9 mouse cellular contexts compared by ENCODE assay signal in the genomic region with DNA sequence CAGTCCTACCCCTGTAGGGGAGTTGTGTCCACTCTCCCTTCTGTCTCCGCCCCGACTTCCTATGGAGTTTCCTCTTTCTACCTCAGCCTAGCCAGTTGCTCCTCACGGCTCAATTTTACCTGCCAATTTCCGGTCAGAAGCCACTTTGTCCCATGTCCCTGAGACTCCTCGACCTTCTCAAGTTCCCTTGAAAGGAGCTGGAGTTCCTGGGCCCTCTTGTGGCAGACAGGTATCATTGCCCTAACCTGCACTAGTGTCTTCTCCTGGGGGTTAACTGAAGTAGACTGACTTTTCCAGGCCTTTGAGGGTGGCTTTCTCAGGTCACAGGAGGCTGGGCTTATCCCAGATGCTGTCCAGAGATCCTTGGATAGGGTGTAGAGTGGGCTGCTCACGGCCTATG.
DNase-seq lines count a peak whose midpoint lies in the region; ATAC-seq and TF ChIP-seq lines count a peak whose summit lies in the region.
"Had no signal": no experiment of that assay in that cellular context is flagged by ENCODE, and none has a peak within 500 bp of the region (broad histone marks: within the 10 kb centered on the region; RNA-seq: fewer than 3 reads in every experiment).

No protein-coding gene starts in this region.

- no peaks in the 10 kb centered on the region for H3K4me1 ChIP-seq in midbrain, embryonic 14.5 days (ENCODE audit: control insufficient read depth, insufficient read depth, low read length)
- H3K4me1 ChIP-seq in midbrain, embryonic 13.5 days (replicated peaks) = no peaks in the 10 kb centered on the region
- no peaks in the 10 kb centered on the region for H3K4me1 ChIP-seq in embryonic fibroblast, embryonic 13.5 days (ENCODE audit: control insufficient read depth, insufficient read depth, low read length)

- no peak overlapping the region for H3K4me2 ChIP-seq in midbrain, embryonic 14.5 days (ENCODE audit: low read length)
- no peak overlapping the region for H3K4me2 ChIP-seq in midbrain, embryonic 13.5 days (replicated peaks)

- H3K27ac ChIP-seq in midbrain, embryonic 14.5 days (replicated peaks; ENCODE audit: low read depth, low read length) = no peak overlapping the region
- H3K27ac ChIP-seq in midbrain, embryonic 13.5 days = no peak overlapping the region
- no peak overlapping the region for H3K27ac ChIP-seq in embryonic fibroblast, embryonic 13.5 days (ENCODE audit: insufficient read depth, low read length)

- H3K27me3 ChIP-seq in midbrain, embryonic 14.5 days (ENCODE audit: control insufficient read depth, insufficient read depth, low read length) = no peaks in the 10 kb centered on the region
- H3K27me3 ChIP-seq in midbrain, embryonic 13.5 days = no peaks in the 10 kb centered on the region

- no peak for TF ChIP-seq POLR2A in embryonic fibroblast, embryonic 13.5 days (IDR thresholded peaks at IDR 0.05; ENCODE audit: low read depth, low read length)

- H3K36me3 ChIP-seq in midbrain, embryonic 14.5 days (ENCODE audit: control insufficient read depth, insufficient read depth, low read length) = no peaks in the 10 kb centered on the region
- H3K36me3 ChIP-seq in midbrain, embryonic 13.5 days = no peaks in the 10 kb centered on the region

- no peak overlapping the region for H3K9ac ChIP-seq in midbrain, embryonic 14.5 days (replicated peaks; ENCODE audit: low read length)
- no peak overlapping the region for H3K9ac ChIP-seq in midbrain, embryonic 13.5 days (replicated peaks)

- WGBS in midbrain, embryonic 14.5 days = 55% methylated on average over 6 of the region's 6 CpGs
- 55% methylated on average over 6 of the region's 6 CpGs for WGBS in midbrain, embryonic 13.5 days

- H3K4me3 ChIP-seq in midbrain, embryonic 14.5 days (replicated peaks; ENCODE audit: low read depth, low read length) = no peak overlapping the region
- no peak overlapping the region for H3K4me3 ChIP-seq in midbrain, embryonic 13.5 days (replicated peaks)
- no peak overlapping the region for H3K4me3 ChIP-seq in embryonic fibroblast, embryonic 13.5 days (ENCODE audit: insufficient read depth, low read length)

- no peak for ATAC-seq in midbrain, embryonic 14.5 days (ENCODE audit: low FRiP score, low TSS enrichment)
- no peak for ATAC-seq in midbrain, embryonic 13.5 days
- 0 out of 2 replicates have a peak, but pooled peaks have one; percentile 13 for ATAC-seq in monocyte, adult 5-6 weeks (replicated peaks; ENCODE audit: insufficient number of reproducible peaks, low FRiP score, low TSS enrichment, poor library complexity, severe bottlenecking)
- ATAC-seq in erythroblast, adult 5-6 weeks (replicated peaks; ENCODE audit: low FRiP score, poor library complexity, severe bottlenecking) = no peak

- DNase-seq in embryo, embryonic 10 days (ENCODE audit: low spot score) = peak; percentile 50
- DNase-seq in embryo, embryonic 9.5 days (ENCODE audit: extremely low spot score) = no peak
- peak; percentile 43 for DNase-seq in midbrain, embryonic 14.5 days
- no peak for DNase-seq in heart, postnatal 4 days
- DNase-seq: right cerebral cortex, postnatal 25 days had no signal

- 0 out of 2 replicates have a peak, but pooled peaks have one; percentile 8 for TF ChIP-seq CTCF in embryonic fibroblast, embryonic 13.5 days (IDR thresholded peaks at IDR 0.05; ENCODE audit: borderline replicate concordance, insufficient read depth, low read length)

- no peaks in the 10 kb centered on the region for H3K9me3 ChIP-seq in midbrain, embryonic 14.5 days (ENCODE audit: control insufficient read depth, low read length)
- H3K9me3 ChIP-seq in midbrain, embryonic 13.5 days = no peaks in the 10 kb centered on the region

Comparison
In these comparisons a context has a peak if more than half of its experiments do, and no peak if none do; other contexts are left out.
1. DNase-seq: peak in embryo, embryonic 10 days (single experiment) and midbrain, embryonic 14.5 days (single experiment); none in embryo, embryonic 9.5 days (single experiment) and heart, postnatal 4 days (single experiment).